Mouse (Mus musculus): Measurements from ENCODE around the gene Bag5.
"Not testable (repeated sequence)": the region's sequence is repeated elsewhere in the genome, so short reads cannot be mapped to it uniquely, and the experiment has no call there.

Bag5 gene

GRCm38 (mm10) chr12:111674850-111675486, 38.1 kb downstream of the Bag5 start:
- no peak for DNase-seq

DNA sequence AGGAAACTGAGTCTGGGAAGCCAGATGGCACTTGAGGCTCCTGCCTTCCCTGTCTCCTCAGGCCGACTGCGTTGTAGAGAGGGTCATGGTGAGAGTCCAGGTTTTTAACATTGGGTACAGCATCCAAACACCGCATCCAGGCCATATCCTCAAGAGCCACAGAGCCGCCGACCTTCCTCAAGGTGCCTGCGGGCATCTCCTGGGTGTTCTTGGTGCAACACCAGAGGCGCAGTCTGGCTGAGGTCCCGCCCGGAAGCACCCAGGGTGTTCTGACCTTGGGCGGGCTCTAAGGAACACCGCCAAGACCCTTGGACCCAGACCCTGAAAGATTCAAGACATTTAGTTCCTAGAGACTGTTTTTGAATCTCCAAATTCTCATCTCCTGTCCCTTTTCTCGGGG, 40.5 kb downstream of the Bag5 start:
- DNase-seq = no peak

DNA sequence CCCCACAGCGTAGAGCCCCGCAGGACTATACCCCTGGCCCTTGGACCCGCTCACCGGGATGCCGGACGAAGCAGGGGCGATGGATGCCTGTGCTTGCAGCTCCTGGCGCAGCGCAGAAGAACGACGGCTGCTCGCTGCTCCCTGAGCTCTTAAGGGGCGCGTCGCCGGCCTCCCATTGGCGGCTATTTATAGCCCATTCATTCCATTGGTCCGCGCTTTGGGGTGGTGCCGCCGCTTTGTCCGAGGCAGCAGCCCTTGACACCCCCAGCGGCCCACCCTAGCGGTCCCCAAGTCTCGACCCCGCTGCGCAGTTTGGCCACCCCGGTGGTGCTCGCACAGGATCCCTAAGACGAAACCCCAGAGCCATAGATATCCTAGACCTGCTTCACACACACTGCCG, 40.9 kb downstream of the Bag5 start, which contains the start of gene Ckb:
Gene Ckb, minus strand, starts transcription at position 163 of the 400 bp plus-strand sequence.
- peak; percentile 76 to 87 for DNase-seq

GRCm38 (mm10) chr12:111671431-111671902, 41.6 kb downstream of the Bag5 start:
- peak; percentile 69 to 72 for DNase-seq

DNA sequence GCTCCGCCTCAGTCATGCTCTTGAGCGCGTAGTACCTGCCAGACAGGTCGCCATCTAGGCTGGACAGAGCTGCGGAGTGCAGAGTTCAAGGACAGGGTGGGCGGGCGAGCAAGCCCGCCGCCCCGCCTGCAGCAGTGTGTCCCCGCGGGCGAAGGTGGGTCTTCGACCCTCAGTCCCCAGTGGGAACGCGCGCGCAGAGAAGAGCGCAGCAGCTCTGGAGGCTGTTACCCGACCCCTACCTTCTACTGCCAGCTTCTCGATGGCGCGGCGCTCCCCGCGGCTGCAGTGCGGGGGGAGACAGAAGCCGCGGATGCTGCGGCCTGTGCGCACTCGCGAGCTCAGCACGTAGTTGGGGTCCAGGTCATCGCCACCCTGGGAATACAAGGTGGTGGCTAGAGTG, 42.1 kb downstream of the Bag5 start:
- DNase-seq = no peak

- peak; percentile 57 to 64 for DNase-seq
Observed at GRCm38 (mm10) chr12:111670371-111670971, 42.6 kb downstream of the Bag5 start.

DNA sequence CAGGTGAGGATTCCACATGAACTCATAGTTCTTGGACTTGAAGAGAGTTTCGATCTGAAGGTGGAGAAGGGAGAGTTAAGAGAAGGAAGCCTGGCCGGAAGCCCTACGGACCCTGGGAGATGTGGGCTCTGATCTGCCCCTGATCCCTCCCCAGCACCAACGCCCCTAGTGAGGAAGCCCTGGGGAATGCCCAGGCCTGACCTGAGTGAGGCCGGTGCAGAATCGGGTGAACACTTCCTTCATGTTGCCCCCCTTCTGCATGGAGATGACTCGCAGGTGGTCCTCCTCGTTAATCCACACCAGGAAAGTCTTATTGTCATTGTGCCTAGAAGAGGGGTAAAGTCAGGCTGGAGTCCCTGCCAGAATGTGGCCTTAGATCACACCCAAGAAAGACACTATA, 43.1 kb downstream of the Bag5 start:
- no peak for DNase-seq

DNA sequence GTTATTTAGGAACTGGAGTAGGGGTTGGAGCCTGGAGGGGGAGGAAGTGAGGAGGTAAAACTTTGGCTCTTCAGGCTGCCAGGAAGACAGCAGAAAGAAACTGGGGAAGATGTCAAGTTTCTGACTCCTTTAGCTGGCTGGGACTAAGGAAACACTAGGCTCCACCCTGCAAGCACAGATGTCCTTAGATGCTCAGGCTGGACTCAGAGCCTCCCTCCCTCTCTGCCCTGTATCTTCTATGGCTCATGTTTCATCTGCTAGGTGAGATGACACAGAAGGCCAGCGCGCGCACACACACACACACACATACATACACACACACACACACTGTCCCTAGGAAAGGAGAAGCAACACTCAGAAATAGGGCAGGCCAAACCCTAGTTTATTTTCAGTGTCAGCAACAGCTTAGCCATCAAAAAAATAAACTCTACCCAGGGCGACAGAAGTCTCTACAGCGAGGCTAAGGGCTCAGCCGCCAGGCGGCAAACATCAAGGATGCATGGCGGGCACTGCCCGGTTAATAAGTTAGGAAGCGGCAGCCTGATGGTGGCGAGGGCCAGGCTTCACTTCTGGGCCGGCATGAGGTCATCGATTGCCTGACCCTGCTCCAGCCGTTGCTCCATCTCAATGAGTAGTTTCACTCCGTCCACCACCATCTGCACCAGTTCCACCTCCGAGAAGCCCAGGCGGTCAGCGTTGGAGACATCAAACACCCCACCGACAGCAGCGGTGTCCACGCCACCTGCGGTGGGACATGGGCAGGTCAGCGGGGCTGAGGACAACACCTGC, 43.9 kb downstream of the Bag5 start:
- peak in 1 of 2 experiments; percentile 44 for DNase-seq

- peak; percentile 91 to 96 for DNase-seq
Observed at GRCm38 (mm10) chr12:111668457-111668912, 44.6 kb downstream of the Bag5 start.

- no peak for DNase-seq
Observed at GRCm38 (mm10) chr12:111667421-111667820, 45.6 kb downstream of the Bag5 start.

GRCm38 (mm10) chr12:111666380-111666779, 46.7 kb downstream of the Bag5 start:
- no peak for DNase-seq

DNA sequence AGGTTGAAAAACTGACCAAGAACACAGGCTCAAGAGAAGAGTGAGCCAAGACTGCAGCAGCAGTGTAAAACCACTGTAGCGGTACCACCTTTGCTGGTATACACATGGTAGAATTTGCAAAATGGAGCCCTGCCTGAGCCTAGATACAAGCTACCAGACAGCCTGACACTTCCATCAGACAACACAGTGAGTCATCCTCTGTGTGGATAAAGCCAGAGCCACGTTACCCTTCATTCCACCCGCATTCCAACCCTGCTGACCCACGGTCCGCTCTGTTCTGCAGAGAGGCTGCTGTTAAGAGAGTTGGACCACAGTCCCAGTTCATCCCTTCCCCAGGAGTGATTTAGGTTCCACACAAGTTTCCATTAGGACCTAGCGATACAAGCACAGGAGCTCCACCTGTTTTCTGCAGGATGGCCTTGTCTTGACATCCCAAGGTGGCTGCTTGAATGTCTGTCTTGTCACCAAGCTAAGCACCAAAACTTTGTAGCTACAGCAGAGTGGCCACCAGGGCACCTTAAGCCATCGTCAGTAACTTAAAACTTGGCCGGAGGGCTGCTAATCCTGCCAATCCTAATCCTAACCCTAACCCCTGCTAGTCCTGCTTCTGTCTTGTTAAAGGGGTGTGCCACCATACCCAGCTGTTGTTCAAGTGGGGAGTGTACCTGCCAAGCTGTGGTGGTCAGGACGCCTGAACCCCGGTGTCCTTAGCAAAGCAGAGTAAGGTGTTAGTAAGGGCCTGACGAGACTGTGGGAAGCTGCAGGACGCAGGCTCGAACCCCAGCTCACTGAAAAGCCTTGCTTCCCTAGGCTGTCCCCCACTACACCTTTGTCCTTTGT, 47.8 kb downstream of the Bag5 start:
- no peak for DNase-seq

DNA sequence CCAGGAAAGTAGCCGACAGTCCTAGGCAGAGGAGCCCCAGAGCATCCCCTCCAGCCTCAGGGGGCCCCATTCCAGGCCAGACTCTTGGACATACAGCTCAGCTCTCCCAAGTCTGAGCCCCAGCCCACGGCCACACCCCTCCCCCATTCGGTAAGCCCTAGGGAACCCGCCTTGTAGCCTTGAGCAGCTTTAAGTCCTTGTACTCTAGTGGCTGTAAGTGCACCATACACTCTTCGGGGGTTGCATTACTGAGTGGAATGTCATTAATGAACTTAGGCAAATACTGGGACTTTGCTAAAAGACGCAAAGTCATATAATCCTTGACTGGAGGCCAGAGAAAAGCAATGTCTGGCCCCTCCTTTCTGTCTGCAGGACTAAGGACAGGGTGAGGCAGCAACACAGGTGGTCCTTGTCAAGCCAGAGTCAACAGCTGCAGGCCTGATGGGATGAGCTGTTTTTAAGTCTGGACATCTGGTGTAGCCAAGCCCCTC, 48.9 kb downstream of the Bag5 start:
- DNase-seq = peak; percentile 66 to 88

- DNase-seq = no peak
Observed at GRCm38 (mm10) chr12:111663228-111664143, 49.6 kb downstream of the Bag5 start.

- not testable (repeated sequence) for DNase-seq
Observed at GRCm38 (mm10) chr12:111661554-111661953, 51.5 kb downstream of the Bag5 start.

DNA sequence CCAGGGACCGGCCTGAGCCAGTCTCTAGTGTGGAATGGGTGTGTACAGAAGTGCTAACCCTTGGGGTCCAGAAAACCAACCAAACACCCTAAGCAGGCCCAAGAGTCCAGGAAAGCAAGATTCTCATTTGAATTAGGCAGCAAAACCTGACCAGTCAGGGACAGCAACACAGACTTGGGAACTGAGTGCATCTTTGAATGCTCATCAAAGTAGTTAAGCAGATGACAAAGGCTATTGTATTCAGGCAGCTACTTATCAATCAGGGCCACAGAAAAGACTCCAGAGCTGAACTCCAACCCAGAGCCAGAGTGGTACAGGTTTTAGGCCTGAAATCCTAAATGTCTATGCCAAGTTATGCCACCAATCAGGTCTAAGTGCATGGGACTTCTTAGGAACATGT, 52.4 kb downstream of the Bag5 start:
- DNase-seq = no peak

Data from lung, postnatal 4 days (tissue).